Mouse (Mus musculus) heart, adult 2 months (tissue): ENCODE data around the gene Klb.

Experiments
- CTCF ChIP-seq: fragments of 200-600 bp; IDR thresholded peaks from 2 replicates; pipeline ENCODE4 v1.8.1; 2022; ENCODE audit warnings: antibody characterized with exemption, mild to moderate bottlenecking, moderate library complexity
- EP300 ChIP-seq: fragments of 200-500 bp; IDR thresholded peaks from 2 replicates; pipeline ENCODE4 v1.6.1; 2011; ENCODE audit warnings: low read depth, low read length, control low read depth; ENCODE audit not compliant: insufficient read depth

DNA sequence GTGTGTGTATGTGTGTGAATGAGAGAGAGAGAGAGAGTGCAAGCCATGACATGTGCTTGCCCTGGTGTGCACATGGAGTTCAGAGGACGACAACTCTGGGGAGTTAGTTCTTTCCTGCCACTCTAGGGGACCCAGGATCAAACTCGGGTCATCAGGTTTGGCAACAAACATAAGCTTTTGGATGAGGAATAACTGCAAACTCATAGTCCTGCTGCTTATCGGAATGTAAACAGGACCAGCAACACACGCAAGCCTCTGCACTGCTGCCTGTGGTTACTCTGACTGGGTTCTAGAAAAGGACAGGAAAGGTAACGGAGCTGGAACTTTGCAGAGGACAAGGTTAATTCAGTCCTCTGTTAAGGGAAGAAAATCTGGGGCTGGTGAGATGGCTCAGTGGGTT lies 77.1 kb downstream of the Klb start:
- no peak for TF ChIP-seq CTCF
- TF ChIP-seq EP300, result no peak
